Mouse (Mus musculus) brain, embryonic 14.5 days (tissue): ENCODE data around the gene Gsdma.

Experiments used
- CTCF ChIP-seq: fragments of 200-500 bp; IDR thresholded peaks from 2 replicates; pipeline ENCODE4 v1.5.1; 2012; ENCODE audit warnings: inconsistent platforms, mild to moderate bottlenecking, moderate library complexity, borderline replicate concordance; ENCODE audit not compliant: insufficient read depth, insufficient read length; ENCODE audit errors: extremely low read depth
- POLR2A ChIP-seq: fragments of 200-500 bp; IDR thresholded peaks from 2 replicates; pipeline ENCODE4 v1.6.1; 2012; ENCODE audit warnings: mild to moderate bottlenecking, inconsistent platforms, borderline replicate concordance; ENCODE audit not compliant: poor library complexity, insufficient read depth, insufficient read length, severe bottlenecking; ENCODE audit errors: extremely low read depth

DNA sequence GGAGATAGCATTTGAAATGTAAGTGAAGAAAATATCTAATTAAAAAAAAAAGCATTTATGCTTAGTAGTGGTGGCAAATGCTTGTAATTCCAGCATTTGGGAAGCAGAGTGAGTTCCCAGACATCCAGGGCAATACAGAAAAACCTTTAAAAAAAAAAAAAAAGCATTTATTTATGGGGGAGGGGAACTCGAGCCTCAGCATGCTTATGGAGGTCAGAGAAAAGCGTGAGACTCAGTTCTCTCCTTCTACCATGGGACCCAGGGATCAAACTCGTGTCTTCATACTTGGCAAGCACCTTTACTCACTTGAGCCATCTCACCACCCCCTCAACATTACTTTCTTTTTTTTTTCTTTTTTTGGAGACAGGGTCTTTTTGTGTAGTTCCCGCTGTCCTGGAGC lies 17.0 kb downstream of the Gsdma start:
- TF ChIP-seq POLR2A (no peak), CTCF (no peak)
